Mouse (Mus musculus): Measurements from ENCODE around the gene Itsn1. TPM values are rescaled to one million over a fixed set of nuclear protein-coding genes. Genes with fewer than 3 reads are reported as not detected.

The Itsn1 gene
- polyA plus RNA-seq, 2 experiments, result 24.8 to 46.6 TPM

GRCm38 (mm10) chr16:91848906-91849603, 120.0 kb downstream of the Itsn1 start:
- WGBS, result 73% methylated on average over 7 of the region's 7 CpGs
- Histone ChIP-seq H3K9ac (ENCODE audit: low read depth, low read length, severe bottlenecking) (no peak overlapping the region), H3K4me2 (replicated peaks; ENCODE audit: low read depth, low read length, severe bottlenecking) (no peak overlapping the region), H3K9me3 (ENCODE audit: control insufficient read depth, low read length) (no peaks in the 10 kb centered on the region), H3K4me3 (replicated peaks; ENCODE audit: low read length) (no peak overlapping the region), H3K27me3 (ENCODE audit: control insufficient read depth, insufficient read depth, low read length) (no peaks in the 10 kb centered on the region), H3K4me1 (ENCODE audit: control insufficient read depth, insufficient read depth, low read length) (peaks cover 43% of the 10 kb centered on the region), H3K27ac (replicated peaks; ENCODE audit: low read depth, low read length) (peak overlapping the region; percentile 33; the same call in 1 of the 2 replicates), H3K36me3 (ENCODE audit: control insufficient read depth, insufficient read depth, low read length) (peaks cover 43% of the 10 kb centered on the region)
- no peak for ATAC-seq (ENCODE audit: low FRiP score, low read depth)
- no peak for DNase-seq (ENCODE audit: low spot score)
- TF ChIP-seq POLR2A (IDR thresholded peaks at IDR 0.05; ENCODE audit: borderline replicate concordance, extremely low read depth, insufficient read depth, insufficient read length), result no peak

DNA sequence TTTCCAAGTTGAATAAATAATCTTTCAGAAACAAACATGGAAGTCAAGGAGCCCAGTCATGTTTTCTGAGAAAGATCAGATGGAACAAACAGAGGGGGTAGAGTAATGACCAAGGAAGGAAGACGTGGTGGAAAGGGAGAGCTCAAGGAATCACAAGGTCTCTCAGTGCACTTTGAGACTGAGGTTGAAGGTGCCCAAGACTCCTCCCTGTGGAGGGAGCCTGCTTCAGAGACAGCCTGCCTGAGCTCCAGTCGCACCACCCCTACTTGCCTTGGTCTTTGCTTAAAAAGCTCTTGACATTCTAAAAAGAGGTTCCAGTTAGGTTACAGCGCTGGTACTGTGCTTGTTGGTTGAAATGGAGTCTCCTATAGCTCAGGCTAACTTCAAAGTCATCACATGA, 121.1 kb downstream of the Itsn1 start:
- Histone ChIP-seq H3K4me3 (replicated peaks; ENCODE audit: low read length) (no peak overlapping the region), H3K4me1 (ENCODE audit: control insufficient read depth, insufficient read depth, low read length) (peaks cover 39% of the 10 kb centered on the region), H3K27ac (replicated peaks; ENCODE audit: low read depth, low read length) (no peak overlapping the region), H3K9me3 (ENCODE audit: control insufficient read depth, low read length) (no peaks in the 10 kb centered on the region), H3K9ac (ENCODE audit: low read depth, low read length, severe bottlenecking) (no peak overlapping the region), H3K27me3 (ENCODE audit: control insufficient read depth, insufficient read depth, low read length) (no peaks in the 10 kb centered on the region), H3K36me3 (ENCODE audit: control insufficient read depth, insufficient read depth, low read length) (peaks cover 53% of the 10 kb centered on the region), H3K4me2 (replicated peaks; ENCODE audit: low read depth, low read length, severe bottlenecking) (no peak overlapping the region)
- TF ChIP-seq POLR2A (IDR thresholded peaks at IDR 0.05; ENCODE audit: borderline replicate concordance, extremely low read depth, insufficient read depth, insufficient read length), result no peak
- DNase-seq (ENCODE audit: low spot score), result no peak
- no peak for ATAC-seq (ENCODE audit: low FRiP score, low read depth)
- WGBS, result 83% methylated on average over 3 of the region's 3 CpGs

GRCm38 (mm10) chr16:91851456-91852231, 122.6 kb downstream of the Itsn1 start:
- Histone ChIP-seq H3K4me2 (replicated peaks; ENCODE audit: low read depth, low read length, severe bottlenecking) (no peak overlapping the region), H3K36me3 (ENCODE audit: control insufficient read depth, insufficient read depth, low read length) (peaks cover 63% of the 10 kb centered on the region), H3K4me1 (ENCODE audit: control insufficient read depth, insufficient read depth, low read length) (peaks cover 28% of the 10 kb centered on the region), H3K9ac (ENCODE audit: low read depth, low read length, severe bottlenecking) (no peak overlapping the region), H3K27ac (replicated peaks; ENCODE audit: low read depth, low read length) (no peak overlapping the region), H3K27me3 (ENCODE audit: control insufficient read depth, insufficient read depth, low read length) (no peaks in the 10 kb centered on the region), H3K4me3 (replicated peaks; ENCODE audit: low read length) (no peak overlapping the region), H3K9me3 (ENCODE audit: control insufficient read depth, low read length) (no peaks in the 10 kb centered on the region)
- ATAC-seq (ENCODE audit: low FRiP score, low read depth) (no peak), DNase-seq (ENCODE audit: low spot score) (no peak)
- no peak for TF ChIP-seq POLR2A (IDR thresholded peaks at IDR 0.05; ENCODE audit: borderline replicate concordance, extremely low read depth, insufficient read depth, insufficient read length)
- WGBS, result 84% methylated on average over 19 of the region's 19 CpGs

- Histone ChIP-seq H3K4me3 (replicated peaks; ENCODE audit: low read length) (no peak overlapping the region), H3K4me1 (ENCODE audit: control insufficient read depth, insufficient read depth, low read length) (peaks cover 24% of the 10 kb centered on the region), H3K36me3 (ENCODE audit: control insufficient read depth, insufficient read depth, low read length) (peaks cover 72% of the 10 kb centered on the region), H3K9ac (ENCODE audit: low read depth, low read length, severe bottlenecking) (no peak overlapping the region), H3K9me3 (ENCODE audit: control insufficient read depth, low read length) (no peaks in the 10 kb centered on the region), H3K27me3 (ENCODE audit: control insufficient read depth, insufficient read depth, low read length) (no peaks in the 10 kb centered on the region), H3K27ac (replicated peaks; ENCODE audit: low read depth, low read length) (no peak overlapping the region), H3K4me2 (replicated peaks; ENCODE audit: low read depth, low read length, severe bottlenecking) (no peak overlapping the region)
- 90% methylated on average over 10 of the region's 10 CpGs for WGBS
- ATAC-seq (ENCODE audit: low FRiP score, low read depth) (no peak), DNase-seq (ENCODE audit: low spot score) (no peak)
- no peak for TF ChIP-seq POLR2A (IDR thresholded peaks at IDR 0.05; ENCODE audit: borderline replicate concordance, extremely low read depth, insufficient read depth, insufficient read length)
These were observed 123.7 kb downstream of the Itsn1 start for GRCm38 (mm10) chr16:91852753-91853152.

DNA sequence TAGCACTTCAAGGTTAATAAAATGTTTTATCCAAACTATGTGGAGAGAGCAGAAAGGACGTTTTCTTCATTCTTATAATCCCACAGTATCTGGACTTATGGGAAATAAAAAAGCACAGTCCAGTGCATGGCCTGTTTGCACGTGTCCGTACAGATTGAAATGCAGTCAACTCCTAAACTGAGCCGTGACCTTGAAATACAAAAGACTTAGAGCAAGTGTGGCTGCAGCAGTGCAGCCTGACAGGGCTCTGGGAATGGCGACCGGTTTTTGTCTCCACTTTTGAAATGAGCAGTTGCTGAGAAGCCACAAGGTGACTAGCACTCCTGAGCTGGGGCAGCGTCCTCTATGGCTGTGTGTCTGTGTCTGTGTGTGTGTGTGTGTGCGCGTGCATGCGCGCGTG, 124.1 kb downstream of the Itsn1 start:
- ATAC-seq (ENCODE audit: low FRiP score, low read depth) (no peak), DNase-seq (ENCODE audit: low spot score) (no peak)
- 89% methylated on average over 12 of the region's 12 CpGs for WGBS
- Histone ChIP-seq H3K9me3 (ENCODE audit: control insufficient read depth, low read length) (no peaks in the 10 kb centered on the region), H3K4me3 (replicated peaks; ENCODE audit: low read length) (no peak overlapping the region), H3K9ac (ENCODE audit: low read depth, low read length, severe bottlenecking) (no peak overlapping the region), H3K27ac (replicated peaks; ENCODE audit: low read depth, low read length) (no peak overlapping the region), H3K27me3 (ENCODE audit: control insufficient read depth, insufficient read depth, low read length) (no peaks in the 10 kb centered on the region), H3K4me2 (replicated peaks; ENCODE audit: low read depth, low read length, severe bottlenecking) (no peak overlapping the region), H3K4me1 (ENCODE audit: control insufficient read depth, insufficient read depth, low read length) (peaks cover 23% of the 10 kb centered on the region), H3K36me3 (ENCODE audit: control insufficient read depth, insufficient read depth, low read length) (peaks cover 77% of the 10 kb centered on the region)
- TF ChIP-seq POLR2A (IDR thresholded peaks at IDR 0.05; ENCODE audit: borderline replicate concordance, extremely low read depth, insufficient read depth, insufficient read length), result no peak
